Mouse (Mus musculus): ENCODE data around the gene Rfng.

DNA sequence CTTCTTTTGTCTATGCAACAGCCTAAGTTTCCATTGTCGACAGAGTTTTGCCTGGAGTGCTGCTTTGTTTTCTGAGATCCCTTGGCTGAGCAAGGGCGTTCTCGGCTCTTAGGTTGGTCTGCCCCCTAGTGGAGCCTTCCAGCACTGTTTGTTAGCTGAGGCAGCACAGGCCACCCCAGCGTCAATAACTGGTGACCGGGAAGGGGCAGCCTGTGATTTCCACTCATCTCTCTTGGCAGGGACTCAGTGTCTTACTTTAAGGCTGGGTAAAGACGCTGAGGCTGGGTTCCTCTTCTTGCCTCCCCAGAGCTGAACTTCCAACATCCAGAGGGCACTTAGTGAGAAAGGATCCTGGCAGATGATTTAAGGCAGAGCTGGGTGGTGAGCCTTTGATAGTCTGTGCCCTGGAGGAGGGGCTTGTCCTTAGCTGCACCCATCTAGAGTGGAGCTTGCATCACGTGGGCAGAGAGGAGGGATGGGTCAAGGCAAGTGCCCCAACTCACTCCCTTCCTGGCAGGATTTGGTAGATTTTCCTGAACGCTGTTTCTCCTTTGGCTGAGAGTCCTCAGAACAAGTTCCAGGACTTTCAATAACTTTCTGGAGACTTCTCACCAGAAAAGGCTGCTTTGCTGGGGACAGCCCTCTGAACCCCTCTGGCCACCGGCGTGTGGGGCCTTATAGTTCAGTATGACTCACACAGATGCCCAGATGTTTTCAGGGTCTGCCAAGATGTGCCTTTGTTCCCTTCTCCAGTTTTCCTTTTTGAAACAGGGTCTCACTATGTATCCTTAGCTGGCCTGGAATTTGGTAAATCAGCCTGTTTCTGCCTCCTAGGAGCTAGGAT lies 16.3 kb upstream of the Rfng start:
- TF ChIP-seq CTCF (IDR thresholded peaks at IDR 0.05; ENCODE audit: borderline replicate concordance, control insufficient read depth, extremely low read depth, insufficient read depth, low read length, poor library complexity) (peak; percentile 89), POLR2A (IDR thresholded peaks at IDR 0.05; ENCODE audit: control insufficient read depth, extremely low read depth, insufficient read depth, low read length, poor library complexity) (no peak)
